10 mouse cellular contexts compared by ENCODE assay signal in genomic region chr2:59829718-59830117, GRCm38 (mm10). TPM values are rescaled to one million over a fixed set of nuclear protein-coding genes. Genes with fewer than 3 reads are reported as not detected.
DNase-seq lines count a peak whose midpoint lies in the region; ATAC-seq and TF ChIP-seq lines count a peak whose summit lies in the region.
"Had no signal": no experiment of that assay in that cellular context is flagged by ENCODE, and none has a peak within 500 bp of the region (broad histone marks: within the 10 kb centered on the region; RNA-seq: fewer than 3 reads in every experiment).

No protein-coding gene starts in this region.

- 62% methylated on average over 7 of the region's 7 CpGs for WGBS in kidney, postnatal 0 days
- WGBS in forebrain, embryonic 10.5 days, result 83% methylated on average over 7 of the region's 7 CpGs
- WGBS in hindbrain, embryonic 16.5 days, result 79% methylated on average over 7 of the region's 7 CpGs
- WGBS in midbrain, embryonic 16.5 days, result 75% methylated on average over 7 of the region's 7 CpGs

- peaks cover 35% of the 10 kb centered on the region; the same call in 1 of the 2 replicates for H3K36me3 ChIP-seq in kidney, postnatal 0 days (ENCODE audit: insufficient read depth, low read length)
- peaks cover 26% of the 10 kb centered on the region for H3K36me3 ChIP-seq in forebrain, embryonic 10.5 days (replicated peaks)
- no peaks in the 10 kb centered on the region for H3K36me3 ChIP-seq in hindbrain, embryonic 16.5 days (ENCODE audit: control insufficient read depth, insufficient read depth, low read length)
- H3K36me3 ChIP-seq in midbrain, embryonic 16.5 days (ENCODE audit: control insufficient read depth, insufficient read depth, low read length), result no peaks in the 10 kb centered on the region
- H3K36me3 ChIP-seq: G1E had no signal

- no peaks in the 10 kb centered on the region for H3K9me3 ChIP-seq in kidney, postnatal 0 days (replicated peaks; ENCODE audit: low read length)
- no peaks in the 10 kb centered on the region for H3K9me3 ChIP-seq in forebrain, embryonic 10.5 days
- no peaks in the 10 kb centered on the region for H3K9me3 ChIP-seq in hindbrain, embryonic 16.5 days (ENCODE audit: control insufficient read depth, low read length)
- no peaks in the 10 kb centered on the region for H3K9me3 ChIP-seq in midbrain, embryonic 16.5 days (replicated peaks; ENCODE audit: control insufficient read depth, low read length, poor library complexity, severe bottlenecking)
- H3K9me3 ChIP-seq: G1E had no signal

- H3K27me3 ChIP-seq in kidney, postnatal 0 days (ENCODE audit: insufficient read depth, low read length), result no peaks in the 10 kb centered on the region
- peaks cover 4% of the 10 kb centered on the region; the same call in 1 of the 2 replicates for H3K27me3 ChIP-seq in forebrain, embryonic 10.5 days (ENCODE audit: poor library complexity, severe bottlenecking)
- no peaks in the 10 kb centered on the region for H3K27me3 ChIP-seq in hindbrain, embryonic 16.5 days (replicated peaks; ENCODE audit: control insufficient read depth, insufficient read depth, low read length)
- H3K27me3 ChIP-seq in midbrain, embryonic 16.5 days (ENCODE audit: control insufficient read depth, insufficient read depth, low read depth, low read length), result no peaks in the 10 kb centered on the region

- H3K27ac ChIP-seq in kidney, postnatal 0 days, result peak overlapping the region; percentile 75
- H3K27ac ChIP-seq in forebrain, embryonic 10.5 days, result peak overlapping the region; percentile 77
- H3K27ac ChIP-seq in hindbrain, embryonic 16.5 days (ENCODE audit: low read depth, low read length), result peak overlapping the region; percentile 60
- peak overlapping the region; percentile 69 for H3K27ac ChIP-seq in midbrain, embryonic 16.5 days (ENCODE audit: low read length)

- peak; percentile 12 for DNase-seq in kidney, postnatal 0 days (ENCODE audit: low spot score)
- DNase-seq in kidney, adult 8-10 months, result no peak
- no peak for DNase-seq in forebrain, embryonic 10.5 days (ENCODE audit: extremely low spot score, low spot score)
- DNase-seq in spleen, adult 12 weeks (ENCODE audit: low spot score), result no peak
- no peak for DNase-seq in urinary bladder, postnatal 4 days (ENCODE audit: low spot score in 2 of 2)
- no peak for DNase-seq in adipocyte (ENCODE audit: low spot score)

- H3K4me1 ChIP-seq in kidney, postnatal 0 days (replicated peaks; ENCODE audit: insufficient read depth, low read length), result peaks cover 21% of the 10 kb centered on the region
- peaks cover 68% of the 10 kb centered on the region for H3K4me1 ChIP-seq in forebrain, embryonic 10.5 days
- peaks cover 21% of the 10 kb centered on the region for H3K4me1 ChIP-seq in hindbrain, embryonic 16.5 days (ENCODE audit: control insufficient read depth, insufficient read depth, low read depth, low read length)
- peaks cover 16% of the 10 kb centered on the region for H3K4me1 ChIP-seq in midbrain, embryonic 16.5 days (ENCODE audit: control insufficient read depth, insufficient read depth, low read length)

- ATAC-seq in kidney, postnatal 0 days (replicated peaks; ENCODE audit: low FRiP score, low read depth), result no peak
- peak; percentile 19; the same call in 1 of the 2 replicates for ATAC-seq in hindbrain, embryonic 16.5 days
- peak; percentile 62; the same call in 1 of the 2 replicates for ATAC-seq in midbrain, embryonic 16.5 days

- H3K9ac ChIP-seq in kidney, postnatal 0 days (ENCODE audit: low read depth, low read length), result no peak overlapping the region
- 0 out of 2 replicates have a peak overlapping the region, but pooled peaks have one; percentile 38 for H3K9ac ChIP-seq in hindbrain, embryonic 16.5 days (ENCODE audit: low read depth, low read length)
- peak overlapping the region; percentile 42; the same call in 1 of the 2 replicates for H3K9ac ChIP-seq in midbrain, embryonic 16.5 days (ENCODE audit: low read depth, low read length)

- no peak for TF ChIP-seq CTCF in kidney, postnatal 0 days (IDR thresholded peaks at IDR 0.05; ENCODE audit: low read depth)

- H3K4me3 ChIP-seq in kidney, postnatal 0 days (replicated peaks; ENCODE audit: low read depth, low read length), result no peak overlapping the region
- no peak overlapping the region for H3K4me3 ChIP-seq in forebrain, embryonic 10.5 days
- H3K4me3 ChIP-seq in hindbrain, embryonic 16.5 days (ENCODE audit: low read length), result no peak overlapping the region
- no peak overlapping the region for H3K4me3 ChIP-seq in midbrain, embryonic 16.5 days (ENCODE audit: low read depth, low read length)
- H3K4me3 ChIP-seq: erythroblast, embryonic 14.5 days had no signal

- no peak overlapping the region for H3K4me2 ChIP-seq in kidney, postnatal 0 days (ENCODE audit: low read length)
- H3K4me2 ChIP-seq in hindbrain, embryonic 16.5 days (ENCODE audit: low read length), result no peak overlapping the region
- H3K4me2 ChIP-seq in midbrain, embryonic 16.5 days (ENCODE audit: low read length), result no peak overlapping the region

RNA-seq across cellular contexts. Expression of gene Wdsub1, which starts 52.7 kb away (rescaled TPM):
- polyA plus RNA-seq in kidney, postnatal 0 days (2015; fragmentation: Nextera tagmentation; extraction: Ambion mirVana), result 39.2 and 39.5 TPM in 2 replicates
- 21.2 and 23.9 TPM in 2 replicates for polyA plus RNA-seq in forebrain, embryonic 10.5 days (2016; fragmentation: Nextera tagmentation; extraction: Ambion mirVana)
- 18.9 and 20.4 TPM in 2 replicates for polyA plus RNA-seq in hindbrain, embryonic 16.5 days (2015; fragmentation: Nextera tagmentation; extraction: Ambion mirVana)
- 16.6 and 21.2 TPM in 2 replicates for polyA plus RNA-seq in midbrain, embryonic 16.5 days (2015; fragmentation: Nextera tagmentation; extraction: Ambion mirVana)
